Mouse (Mus musculus) cortical plate, adult 2 months (tissue): ENCODE data around the gene Gm45717.

Experiments
- CTCF ChIP-seq: fragments of 200-500 bp; IDR thresholded peaks from 2 replicates; pipeline ENCODE4 v1.5.1; 2011; ENCODE audit warnings: mild to moderate bottlenecking, control low read depth, low read length; ENCODE audit not compliant: insufficient read depth; ENCODE audit errors: extremely low read depth
- POLR2A ChIP-seq: fragments of 200-500 bp; IDR thresholded peaks from 2 replicates; pipeline ENCODE4 v1.6.1; 2011; ENCODE audit warnings: mild to moderate bottlenecking, low read length, control low read depth; ENCODE audit not compliant: insufficient read depth; ENCODE audit errors: extremely low read depth

DNA sequence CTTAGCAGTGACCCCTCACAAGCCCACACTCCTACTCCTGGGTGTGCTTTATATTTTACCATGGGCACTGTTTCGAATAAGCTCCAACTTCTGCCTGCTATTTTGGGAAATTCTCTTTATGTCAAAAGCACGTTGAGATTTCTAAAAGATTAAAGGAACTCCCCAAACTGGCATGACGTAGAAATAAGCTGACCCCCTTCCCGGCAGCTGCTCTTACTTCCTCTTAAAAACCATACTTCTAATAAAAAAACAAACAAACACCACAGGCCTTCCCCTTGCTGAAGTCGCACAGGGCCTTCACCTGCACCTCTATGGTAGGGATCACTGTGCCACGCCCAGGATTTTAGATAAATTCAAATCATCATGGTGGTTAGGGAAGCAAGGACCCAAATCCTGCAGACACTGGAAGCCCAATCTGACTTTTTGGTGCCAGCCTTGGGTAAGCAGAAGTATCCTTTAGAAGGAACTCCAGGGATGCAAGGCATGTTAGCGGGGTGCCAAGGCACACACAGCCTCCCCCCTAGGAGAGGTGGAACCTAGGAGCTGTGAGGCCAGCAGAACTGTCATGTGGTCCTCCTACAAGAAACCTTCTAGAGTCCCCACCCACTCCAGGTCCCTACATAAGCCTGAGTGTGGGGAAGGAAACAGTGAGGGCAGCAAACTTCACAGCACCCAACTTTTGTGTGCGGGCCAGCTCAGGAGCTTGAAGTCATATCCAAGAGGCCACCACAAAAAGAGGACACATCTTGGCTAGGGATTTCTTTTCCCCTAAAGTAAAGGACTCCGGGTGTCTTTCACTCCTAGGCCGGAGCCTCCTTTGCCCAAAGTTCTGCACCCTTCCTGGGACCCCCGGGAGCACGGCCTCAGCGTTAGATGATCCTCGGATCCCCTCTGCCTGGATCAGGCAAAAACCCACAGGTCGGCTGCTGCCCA is 1.7 kb downstream of the Gm45717 start:
- no peak for TF ChIP-seq POLR2A
- no peak for TF ChIP-seq CTCF
